Mouse (Mus musculus) embryonic facial prominence, embryonic 14.5 days (tissue): ENCODE results near the gene Cacna2d3. TPM values are rescaled to one million over a fixed set of nuclear protein-coding genes. Genes with fewer than 3 reads are reported as not detected.

Experiments
- ATAC-seq: fragments of 200-750 bp; cut with Nextera tagmentation; 2 replicates; pipeline ENCODE4 v1.8.0; 2017; ENCODE audit warnings: low read depth, moderate number of reproducible peaks, moderate TSS enrichment
- DNase-seq: peaks from one replicate; pipeline ENCODE4 v3.0.0-alpha.2; 2015; ENCODE audit warnings: low spot score
- H3K27ac ChIP-seq: fragments of 300-500 bp; sonication (generic); replicated peaks from 2 replicates; pipeline ENCODE4 v1.5.1; 2014; ENCODE audit warnings: low read depth, mild to moderate bottlenecking, low read length, moderate library complexity
- H3K27me3 ChIP-seq: fragments of 300-500 bp; sonication (generic); replicated peaks from 2 replicates; pipeline ENCODE4 v1.6.1; 2014; ENCODE audit warnings: low read length; ENCODE audit not compliant: control insufficient read depth, insufficient read depth
- H3K36me3 ChIP-seq: fragments of 300-500 bp; sonication (generic); 2 replicates; pipeline ENCODE4 v1.6.1; 2014; ENCODE audit warnings: low read length, mixed read lengths; ENCODE audit not compliant: control insufficient read depth, insufficient read depth
- H3K4me1 ChIP-seq: fragments of 300-500 bp; sonication (generic); 2 replicates; pipeline ENCODE4 v1.6.1; 2014; ENCODE audit warnings: antibody characterized with exemption, low read length; ENCODE audit not compliant: control insufficient read depth, insufficient read depth
- H3K4me2 ChIP-seq: fragments of 300-500 bp; sonication (generic); 2 replicates; pipeline ENCODE4 v1.6.1; 2014; ENCODE audit warnings: low read depth, mild to moderate bottlenecking, low read length, moderate library complexity, mixed read lengths
- H3K4me3 ChIP-seq: fragments of 300-500 bp; sonication (generic); 2 replicates; pipeline ENCODE4 v1.5.1; 2014; ENCODE audit warnings: low read depth, mild to moderate bottlenecking, low read length
- H3K9ac ChIP-seq: fragments of 300-500 bp; sonication (generic); 2 replicates; pipeline ENCODE4 v1.6.1; 2014; ENCODE audit warnings: low read depth, mild to moderate bottlenecking, low read length, moderate library complexity, mixed read lengths
- H3K9me3 ChIP-seq: fragments of 300-500 bp; sonication (generic); 2 replicates; pipeline ENCODE4 v1.6.1; 2016; ENCODE audit warnings: low read length; ENCODE audit not compliant: control insufficient read depth
- WGBS: fragments of 180-500 bp; shearing (Covaris S2); extraction: QIAGEN DNeasy Blood & Tissue Kit; methylation state at CpG from one replicate; pipeline ENCODE4 v1.1.7; 2014; 5-methylcytosine and 5-hydroxymethylcytosine counted together
- polyA plus RNA-seq: library from polyadenylated mRNA; unstranded; fragments of >200 nt; fragmentation: Nextera tagmentation; extraction: Ambion mirVana; gene quantifications from 2 replicates; pipeline ENCODE4 v1.2.1, GENCODE M21; 2014

The Cacna2d3 gene
- polyA plus RNA-seq, 1 experiment from 2014 or later: 16.4 TPM

DNA sequence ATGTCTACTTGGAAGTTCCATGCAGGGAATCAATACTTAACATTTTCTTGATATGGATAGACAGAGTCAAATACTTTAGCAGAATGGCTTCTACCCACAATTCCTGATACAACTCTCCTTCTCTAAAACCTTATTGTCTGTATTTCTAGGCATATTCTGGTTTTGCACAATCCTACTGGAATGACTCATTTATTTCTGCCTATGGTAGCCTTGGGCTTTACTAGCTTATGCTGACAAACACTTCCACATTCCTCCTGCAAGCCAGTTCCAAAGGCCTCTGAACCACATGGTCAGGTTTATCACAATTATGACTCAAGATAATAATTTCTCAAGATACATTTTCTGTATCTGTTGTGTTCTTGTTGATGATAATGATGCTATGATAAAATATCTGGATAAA, 336.2 kb downstream of the Cacna2d3 start:
- Histone ChIP-seq H3K9me3 (no peaks in the 10 kb centered on the region), H3K36me3 (no peaks in the 10 kb centered on the region), H3K4me1 (0 out of 2 replicates have a peak, but pooled peaks cover 2% of the 10 kb centered on the region), H3K9ac (no peak overlapping the region), H3K4me3 (no peak overlapping the region), H3K27me3 (no peaks in the 10 kb centered on the region), H3K4me2 (no peak overlapping the region), H3K27ac (no peak overlapping the region)
- DNase-seq: no peak
- ATAC-seq: no peak

DNA sequence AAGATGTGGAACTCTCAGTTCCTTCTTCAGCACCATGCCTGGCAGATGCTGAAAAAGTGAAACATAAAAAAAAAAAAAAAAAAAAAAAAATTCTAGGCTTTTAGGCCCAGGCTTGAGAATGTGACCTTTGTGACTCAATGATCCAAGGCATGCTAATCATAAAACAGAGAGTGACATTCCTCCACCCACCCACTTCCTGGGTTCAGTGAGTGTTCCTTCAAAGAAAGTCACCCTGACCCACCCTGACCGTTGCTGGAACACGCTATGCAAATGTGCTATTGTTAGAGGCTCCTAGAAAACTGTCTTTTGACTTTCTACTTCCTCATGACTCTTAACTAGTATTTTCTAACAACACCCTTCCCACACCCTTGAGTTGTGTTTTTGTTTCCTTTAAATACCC, 338.9 kb downstream of the Cacna2d3 start:
- Histone ChIP-seq H3K9ac (no peak overlapping the region), H3K27me3 (no peaks in the 10 kb centered on the region), H3K4me1 (0 out of 2 replicates have a peak, but pooled peaks cover 2% of the 10 kb centered on the region), H3K4me3 (no peak overlapping the region), H3K27ac (no peak overlapping the region), H3K36me3 (no peaks in the 10 kb centered on the region), H3K9me3 (no peaks in the 10 kb centered on the region), H3K4me2 (no peak overlapping the region)
- DNase-seq (no peak), ATAC-seq (no peak)
- 90% methylated on average over 2 of the region's 2 CpGs for WGBS

DNA sequence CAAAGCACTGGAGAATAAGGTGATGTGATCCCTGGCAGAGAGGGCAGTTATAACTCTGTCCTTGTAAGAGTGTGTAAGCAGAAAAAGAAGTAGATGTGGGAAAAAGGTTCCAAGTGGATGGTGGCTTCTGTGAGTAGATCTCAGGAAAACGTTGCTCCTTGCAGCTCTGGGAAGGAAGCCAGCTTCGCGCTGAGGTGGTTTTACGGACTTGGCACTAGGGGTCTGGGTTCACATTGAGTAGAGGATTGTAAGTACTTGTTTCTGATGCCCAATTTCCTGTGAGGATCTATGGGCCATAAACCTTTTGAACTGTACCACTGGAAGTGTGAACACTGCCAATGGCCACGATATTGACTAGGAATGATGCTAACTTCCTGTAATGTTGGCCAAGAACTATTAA, 354.8 kb downstream of the Cacna2d3 start:
- 72% methylated on average over 5 of the region's 5 CpGs for WGBS
- peaks cover 5% of the 10 kb centered on the region for H3K4me1 ChIP-seq
- no peak overlapping the region for H3K4me2 ChIP-seq
- no peak for DNase-seq
- H3K27me3 ChIP-seq: no peaks in the 10 kb centered on the region
- H3K27ac ChIP-seq: no peak overlapping the region
- H3K4me3 ChIP-seq: no peak overlapping the region
- no peaks in the 10 kb centered on the region for H3K9me3 ChIP-seq
- no peak for ATAC-seq
- H3K9ac ChIP-seq: no peak overlapping the region
- no peaks in the 10 kb centered on the region for H3K36me3 ChIP-seq

DNA sequence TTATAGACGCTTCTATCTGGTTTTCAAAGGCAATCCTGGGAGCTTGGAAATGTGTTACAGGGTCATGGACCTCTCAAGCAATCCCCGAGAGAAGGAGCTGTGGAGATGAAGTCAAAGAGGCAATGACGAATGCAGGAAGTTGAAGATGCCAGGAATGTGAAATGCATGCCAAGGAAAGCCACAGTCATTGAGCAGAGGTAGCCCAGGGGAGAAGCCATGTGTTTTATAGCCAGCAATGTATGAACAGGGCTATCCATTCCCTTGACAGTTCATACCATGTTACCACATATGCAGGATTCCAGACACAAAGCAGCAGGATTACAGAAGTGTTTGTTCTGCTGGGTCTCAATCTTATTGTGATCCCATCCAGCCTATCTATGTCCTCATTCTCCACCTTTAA, 359.2 kb downstream of the Cacna2d3 start:
- Histone ChIP-seq H3K4me1 (peaks cover 5% of the 10 kb centered on the region), H3K9me3 (no peaks in the 10 kb centered on the region), H3K36me3 (no peaks in the 10 kb centered on the region), H3K27ac (no peak overlapping the region; the same call in 1 of the 2 replicates), H3K9ac (no peak overlapping the region), H3K4me3 (no peak overlapping the region), H3K27me3 (no peaks in the 10 kb centered on the region), H3K4me2 (no peak overlapping the region)
- DNase-seq: peak; percentile 77
- 29% methylated on average over 3 of the region's 3 CpGs for WGBS
- ATAC-seq: peak; percentile 65; the same call in 1 of the 2 replicates

DNA sequence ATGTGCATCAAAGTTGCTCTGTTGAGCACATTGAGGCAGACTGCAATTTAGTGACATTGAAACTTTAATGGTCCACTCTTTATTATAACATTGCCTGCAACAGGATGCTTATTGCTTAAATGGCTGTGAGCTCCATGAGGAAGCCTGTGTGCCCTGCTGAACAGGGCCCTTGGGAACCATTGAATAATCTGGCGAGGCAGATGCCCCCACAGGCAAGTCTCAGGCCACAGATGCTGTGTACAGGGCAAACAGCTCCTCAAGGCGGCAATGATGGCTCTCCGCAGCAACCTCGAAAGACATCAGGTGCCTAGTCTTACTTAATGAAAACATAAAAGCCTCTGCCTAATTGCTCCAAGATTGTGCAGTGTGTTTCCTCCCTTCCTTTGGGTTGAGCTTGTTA, 371.0 kb downstream of the Cacna2d3 start:
- H3K36me3 ChIP-seq: no peaks in the 10 kb centered on the region
- WGBS: 56% methylated on average over 4 of the region's 4 CpGs

DNA sequence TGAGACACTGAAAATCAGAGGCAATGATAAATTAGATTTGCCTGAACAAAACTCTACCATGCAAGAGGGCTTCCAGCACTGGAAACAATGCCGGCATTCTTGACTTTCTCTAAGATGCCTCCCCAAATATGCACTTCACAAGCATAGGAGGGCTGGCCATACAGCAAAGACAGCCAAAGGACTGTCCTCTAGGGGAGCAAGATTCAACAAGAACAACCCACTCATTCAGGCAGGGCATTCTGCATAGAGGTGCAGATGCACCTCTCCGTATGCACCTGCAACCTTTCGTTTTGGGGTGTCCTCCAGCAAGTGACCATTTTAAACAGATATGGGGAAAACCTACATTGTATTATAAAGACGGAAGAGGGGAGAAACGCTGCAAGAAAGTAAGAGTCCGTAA, 380.1 kb downstream of the Cacna2d3 start:
- H3K27ac ChIP-seq: no peak overlapping the region
- no peaks in the 10 kb centered on the region for H3K36me3 ChIP-seq
- no peaks in the 10 kb centered on the region; the same call in 1 of the 2 replicates for H3K4me1 ChIP-seq
- no peak for ATAC-seq
- H3K4me3 ChIP-seq: no peak overlapping the region
- H3K9ac ChIP-seq: no peak overlapping the region
- no peak for DNase-seq
- no peak overlapping the region for H3K4me2 ChIP-seq
- WGBS: 89% methylated on average over 6 of the region's 6 CpGs
- H3K27me3 ChIP-seq: no peaks in the 10 kb centered on the region
- no peaks in the 10 kb centered on the region for H3K9me3 ChIP-seq

More for the DNA sequence above, 371.0 kb downstream of the Cacna2d3 start:
- no peak overlapping the region for H3K27ac ChIP-seq
- no peak overlapping the region for H3K4me2 ChIP-seq
- ATAC-seq (no peak), DNase-seq (no peak)
- H3K4me3 ChIP-seq: no peak overlapping the region
- no peak overlapping the region for H3K9ac ChIP-seq
- no peaks in the 10 kb centered on the region for H3K27me3 ChIP-seq
- no peaks in the 10 kb centered on the region for H3K9me3 ChIP-seq
- no peaks in the 10 kb centered on the region for H3K4me1 ChIP-seq

DNA sequence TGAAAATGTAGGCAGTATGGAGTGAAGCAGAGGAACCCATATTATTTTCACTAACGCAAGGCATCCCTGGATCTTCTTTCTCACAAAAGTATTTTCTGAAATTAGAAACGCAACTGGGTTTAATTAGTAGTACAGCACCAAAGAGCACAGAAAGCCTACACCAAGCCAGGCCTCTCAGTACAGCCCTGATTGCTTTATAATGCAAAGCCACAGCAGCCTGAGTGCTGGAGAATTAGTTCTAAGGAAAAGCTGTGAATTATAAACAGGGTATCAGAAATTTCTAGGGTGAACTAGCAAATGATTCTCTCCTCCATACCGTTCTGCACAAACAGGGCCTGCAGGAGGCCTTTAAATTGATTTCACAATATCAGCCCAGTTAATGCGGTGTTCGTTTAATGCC, 380.9 kb downstream of the Cacna2d3 start:
- H3K27ac ChIP-seq: no peak overlapping the region; the same call in 1 of the 2 replicates
- no peaks in the 10 kb centered on the region for H3K9me3 ChIP-seq
- no peaks in the 10 kb centered on the region for H3K36me3 ChIP-seq
- 51% methylated on average over 5 of the region's 5 CpGs for WGBS
- H3K4me1 ChIP-seq: no peaks in the 10 kb centered on the region; the same call in 1 of the 2 replicates
- ATAC-seq (no peak), DNase-seq (peak; percentile 46)
- H3K4me2 ChIP-seq: no peak overlapping the region
- no peaks in the 10 kb centered on the region for H3K27me3 ChIP-seq
- no peak overlapping the region for H3K4me3 ChIP-seq
- H3K9ac ChIP-seq: no peak overlapping the region

DNA sequence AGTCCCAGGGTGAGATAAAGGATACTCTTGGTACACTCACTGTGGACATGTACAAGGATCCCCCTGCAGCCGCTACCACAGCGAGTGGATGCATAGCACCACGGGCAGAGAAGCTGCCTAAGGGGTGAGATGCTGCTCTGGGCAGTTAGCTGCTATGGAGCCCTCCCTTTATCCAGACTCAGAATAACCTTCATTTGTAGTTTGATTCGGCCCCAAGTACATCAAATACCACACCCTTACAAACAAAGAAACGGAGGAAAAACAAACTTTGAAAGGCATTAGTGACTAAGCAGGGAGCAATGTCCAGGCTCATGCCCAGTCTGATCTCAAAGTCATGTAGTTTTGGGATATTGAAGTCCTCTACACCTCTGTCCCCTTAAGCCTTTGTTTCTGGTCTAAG, 386.8 kb downstream of the Cacna2d3 start:
- ATAC-seq (no peak), DNase-seq (no peak)
- Histone ChIP-seq H3K27me3 (no peaks in the 10 kb centered on the region), H3K9ac (no peak overlapping the region), H3K4me2 (no peak overlapping the region), H3K4me3 (no peak overlapping the region), H3K36me3 (no peaks in the 10 kb centered on the region), H3K27ac (no peak overlapping the region), H3K9me3 (0 out of 2 replicates have a peak, but pooled peaks cover 5% of the 10 kb centered on the region), H3K4me1 (no peaks in the 10 kb centered on the region; the same call in 1 of the 2 replicates)
- WGBS: 84% methylated on average over 5 of the region's 5 CpGs

DNA sequence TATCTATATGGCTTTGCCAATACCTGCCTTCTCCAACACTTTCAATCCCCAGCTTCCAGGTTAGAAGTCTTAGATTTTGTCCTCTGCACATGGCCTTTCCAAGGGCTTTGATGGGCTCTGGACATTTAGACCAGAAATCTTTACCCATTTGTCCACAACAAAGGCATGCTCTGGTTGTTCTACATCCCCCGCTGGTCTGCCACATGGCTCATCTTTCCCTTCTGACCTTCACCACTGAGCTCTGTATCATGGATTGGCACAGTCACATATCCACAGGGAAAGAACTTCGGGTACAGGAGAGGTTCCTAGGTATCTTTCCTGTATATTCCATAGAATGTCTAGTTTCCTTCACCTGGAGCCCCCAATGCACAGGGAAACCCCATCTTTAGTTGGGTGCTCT, 387.4 kb downstream of the Cacna2d3 start:
- DNase-seq (no peak), ATAC-seq (no peak)
- H3K9ac ChIP-seq: no peak overlapping the region
- no peaks in the 10 kb centered on the region for H3K36me3 ChIP-seq
- no peak overlapping the region for H3K4me2 ChIP-seq
- H3K27ac ChIP-seq: no peak overlapping the region
- H3K9me3 ChIP-seq: 0 out of 2 replicates have a peak, but pooled peaks cover 5% of the 10 kb centered on the region
- no peaks in the 10 kb centered on the region; the same call in 1 of the 2 replicates for H3K4me1 ChIP-seq
- no peaks in the 10 kb centered on the region for H3K27me3 ChIP-seq
- no peak overlapping the region for H3K4me3 ChIP-seq
- WGBS: 85% methylated on average over 2 of the region's 2 CpGs
